Mouse (Mus musculus) 3T3-L1 (cell line): ENCODE measurements at regions not wholly inside any gene's neighbourhood (a gene's known extent, or its start where the extent isn't known, plus 50 kb on each side); places are given as distances from the start of the nearest gene placed in this dataset.

Experiments used
- DNase-seq: peaks from one replicate; pipeline ENCODE4 v3.0.0-alpha.2; 2015; ENCODE audit warnings: low read depth, low spot score

DNA sequence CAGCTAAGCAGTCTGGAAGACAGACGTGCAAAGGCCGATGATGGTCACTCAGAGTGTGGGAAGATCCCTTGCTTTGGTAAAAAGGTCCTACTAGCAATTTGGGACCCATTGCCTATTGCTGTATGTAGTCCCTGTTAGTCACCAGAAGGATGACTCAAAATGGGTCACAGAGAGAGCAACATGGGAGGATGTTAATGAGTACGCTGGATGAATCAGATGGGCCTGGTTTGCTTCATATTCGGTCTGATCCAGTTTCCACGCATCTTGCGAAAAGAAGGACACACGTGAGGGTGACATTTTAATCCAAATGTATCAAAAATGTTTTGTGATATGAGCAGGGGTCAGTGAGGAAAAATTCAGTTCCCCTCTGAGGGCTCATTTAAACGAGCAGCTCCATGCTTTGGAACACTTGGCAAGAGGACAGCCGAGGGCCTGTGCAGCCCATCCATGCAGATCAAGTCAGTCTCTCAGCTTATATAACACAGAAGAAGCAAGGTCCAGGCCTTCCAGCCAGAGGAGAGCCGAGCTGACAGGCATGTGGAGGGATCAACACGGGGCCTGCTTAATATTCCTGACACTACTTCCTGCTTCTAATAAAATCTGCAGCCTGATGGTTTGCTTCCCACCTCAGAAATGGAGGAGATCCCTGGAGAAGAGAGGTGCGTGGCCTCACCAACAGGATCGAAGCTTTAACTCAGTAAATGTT lies 579.2 kb upstream of the Gm26657 start:
- peak; percentile 56 for DNase-seq

DNA sequence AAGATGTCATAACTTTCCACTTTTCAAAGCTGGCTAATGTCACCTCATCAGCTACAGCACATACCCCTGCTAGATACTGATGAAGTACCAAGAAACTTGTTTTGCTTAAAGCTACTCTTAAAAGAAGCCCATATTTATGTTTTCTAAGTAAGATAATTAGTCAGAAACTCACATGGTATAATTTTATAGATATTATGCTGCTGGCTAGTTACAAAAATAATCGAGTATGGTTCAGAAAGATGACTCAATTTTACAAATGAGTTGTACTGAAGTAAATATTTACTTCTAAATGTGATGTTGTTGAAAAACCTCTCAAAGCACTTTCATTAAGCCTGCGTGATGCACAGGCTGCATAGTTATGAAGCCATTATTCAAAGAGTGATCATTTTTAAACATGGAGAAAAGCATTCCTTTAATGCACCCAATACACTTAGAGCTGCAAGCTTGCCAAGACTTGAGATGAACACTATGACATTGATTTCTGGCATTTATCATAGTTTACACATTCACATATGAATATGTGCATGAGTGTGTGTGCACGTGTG lies 582.3 kb upstream of the Gm26657 start:
- DNase-seq: no peak

DNA sequence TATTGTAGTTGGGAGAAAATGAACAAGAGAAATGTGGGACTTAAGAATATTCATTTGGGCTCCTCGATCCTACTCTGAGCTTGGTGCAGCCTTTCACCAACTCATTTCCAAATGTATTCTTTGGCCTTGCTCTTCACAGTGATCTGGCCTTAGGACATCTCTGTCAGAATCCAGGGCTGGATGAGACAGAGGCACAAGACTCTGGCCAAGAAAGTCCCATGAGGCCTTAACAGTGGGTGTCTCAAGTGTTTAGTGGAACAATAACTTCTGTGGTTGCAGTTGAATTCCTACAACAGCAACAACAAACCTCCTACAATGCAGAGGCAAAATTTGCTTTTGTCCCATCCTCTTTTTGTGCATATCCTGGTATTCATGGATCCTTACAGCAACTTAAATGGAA lies 589.2 kb upstream of the Gm26657 start:
- DNase-seq: peak; percentile 9

DNA sequence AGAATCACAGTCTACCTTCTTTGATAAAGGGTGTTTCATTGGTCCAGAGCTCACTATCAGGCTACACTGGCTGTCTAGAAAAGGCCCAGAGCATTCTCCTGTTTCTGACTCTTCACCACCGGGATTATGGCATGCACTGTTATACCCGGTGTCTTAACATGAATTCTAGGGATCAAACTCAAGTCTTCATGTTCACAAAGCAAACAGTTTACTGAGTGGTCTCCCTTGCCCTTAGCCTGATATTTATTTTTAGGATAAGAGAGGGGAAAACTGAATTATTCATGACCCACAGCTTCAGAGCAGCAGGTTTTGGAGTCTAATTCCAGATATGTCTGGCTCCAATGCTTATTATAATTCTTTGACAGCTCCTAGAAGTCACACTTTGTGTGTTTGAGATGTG lies 596.0 kb upstream of the Gm26657 start:
- no peak for DNase-seq

DNA sequence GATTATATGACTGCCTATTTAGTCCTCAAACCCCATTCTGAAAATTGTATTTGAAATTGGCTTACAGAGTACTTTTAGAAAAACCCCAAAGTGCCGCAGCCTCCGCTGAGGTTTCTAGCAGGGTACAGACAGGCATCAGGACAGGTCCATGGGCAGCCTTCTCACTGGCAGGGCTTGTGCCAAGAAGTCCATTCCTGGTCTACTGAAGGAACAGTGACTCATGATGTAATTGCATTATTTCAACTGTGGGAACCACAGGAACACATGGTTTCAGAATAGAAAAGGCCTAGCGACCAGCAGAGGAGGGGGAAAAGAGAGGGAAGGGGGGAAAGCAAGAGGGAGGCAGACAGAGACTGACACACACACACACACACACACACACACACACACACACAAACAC lies 603.0 kb upstream of the Gm26657 start:
- DNase-seq: peak; percentile 61

DNA sequence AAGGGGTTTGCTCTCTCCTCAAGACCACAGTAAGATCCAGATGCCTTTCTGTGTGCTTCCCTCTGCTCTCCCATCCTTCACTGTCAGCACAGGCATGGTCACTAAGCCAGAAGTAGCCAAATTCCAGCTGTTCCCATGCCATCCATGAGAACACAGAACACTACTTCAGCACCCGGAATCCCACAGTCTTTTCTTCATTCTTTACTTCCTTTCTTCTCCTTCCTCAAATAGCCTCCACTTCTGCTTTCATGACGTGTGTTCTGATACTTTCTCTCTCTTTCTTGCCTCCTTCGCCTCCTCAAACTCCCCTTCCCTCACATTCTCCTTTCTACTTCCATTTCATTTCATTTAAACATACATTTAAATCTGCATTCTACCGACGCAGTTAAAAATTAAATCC lies 602.1 kb upstream of the Klf4 start:
- no peak for DNase-seq

DNA sequence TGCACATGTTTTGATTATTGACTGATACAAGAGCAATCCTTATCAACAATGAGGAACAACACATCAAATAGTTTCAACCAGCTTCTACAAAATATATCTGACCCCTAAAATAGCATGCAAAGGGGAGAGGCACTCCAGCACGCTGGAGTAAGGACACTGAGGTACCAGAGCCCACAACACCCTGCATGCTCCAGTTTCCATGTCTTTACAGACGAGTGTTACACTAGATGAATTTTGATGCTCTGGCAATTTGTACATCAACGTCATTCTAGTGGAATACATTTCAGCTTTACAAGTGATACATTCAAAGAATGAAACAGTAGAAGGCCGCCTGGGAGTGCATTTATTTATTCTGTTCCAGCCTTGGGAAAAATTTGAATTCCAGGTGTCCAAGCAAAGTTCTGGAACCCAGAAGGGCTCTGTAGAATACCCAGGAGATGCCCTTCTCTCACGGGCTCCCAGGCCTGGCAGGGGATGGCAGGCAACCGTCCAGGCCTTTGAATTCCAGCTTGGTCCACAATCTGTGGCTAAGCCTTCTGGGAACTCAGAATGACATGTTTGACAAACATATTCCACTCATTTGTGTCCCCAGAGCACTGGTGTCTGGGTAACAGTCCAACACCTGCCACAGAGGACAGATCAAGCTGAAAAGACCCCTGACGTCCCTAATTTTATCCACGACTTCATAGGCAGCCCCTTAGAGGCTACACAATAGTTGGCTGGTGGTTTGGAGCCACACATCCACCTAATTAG lies 595.6 kb upstream of the Klf4 start:
- no peak for DNase-seq

DNA sequence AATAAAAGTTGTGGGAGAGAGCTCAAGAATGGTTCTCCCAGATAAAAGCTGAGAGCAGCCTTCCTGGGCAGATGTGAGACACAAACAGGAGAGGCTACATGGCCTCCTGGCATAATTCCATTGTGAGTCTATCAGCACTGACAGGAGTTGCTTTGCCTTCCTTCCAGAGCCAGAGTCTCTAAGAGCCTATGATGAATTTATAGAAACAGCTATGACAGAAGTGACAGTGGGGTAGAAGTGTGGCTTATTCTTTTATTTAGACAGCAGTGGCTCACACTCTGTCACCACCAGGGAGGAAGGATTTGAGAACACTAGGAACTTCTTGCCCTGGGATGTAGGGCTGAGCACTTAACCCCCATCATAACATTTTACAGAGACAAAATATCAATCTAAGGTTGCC lies 592.2 kb upstream of the Klf4 start:
- no peak for DNase-seq

DNA sequence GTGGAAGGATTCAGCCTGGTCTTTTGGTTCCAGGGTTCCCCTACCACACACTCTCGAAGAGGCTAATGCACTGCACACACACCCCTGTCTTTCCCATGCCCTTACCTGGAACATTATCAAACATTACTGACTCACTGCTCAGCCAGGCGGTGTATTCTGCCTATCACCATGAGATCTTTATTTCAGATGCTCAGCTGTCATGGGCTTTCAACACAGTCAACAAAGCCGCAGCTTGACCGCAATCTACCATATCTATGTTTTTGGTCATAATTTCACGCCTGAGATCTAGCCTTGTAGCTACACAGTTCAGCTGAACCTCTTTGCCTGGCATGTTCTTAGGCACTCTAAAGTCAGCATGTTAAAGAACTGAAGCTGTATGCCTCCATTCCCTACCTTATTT lies 589.9 kb upstream of the Klf4 start:
- DNase-seq: peak; percentile 3

DNA sequence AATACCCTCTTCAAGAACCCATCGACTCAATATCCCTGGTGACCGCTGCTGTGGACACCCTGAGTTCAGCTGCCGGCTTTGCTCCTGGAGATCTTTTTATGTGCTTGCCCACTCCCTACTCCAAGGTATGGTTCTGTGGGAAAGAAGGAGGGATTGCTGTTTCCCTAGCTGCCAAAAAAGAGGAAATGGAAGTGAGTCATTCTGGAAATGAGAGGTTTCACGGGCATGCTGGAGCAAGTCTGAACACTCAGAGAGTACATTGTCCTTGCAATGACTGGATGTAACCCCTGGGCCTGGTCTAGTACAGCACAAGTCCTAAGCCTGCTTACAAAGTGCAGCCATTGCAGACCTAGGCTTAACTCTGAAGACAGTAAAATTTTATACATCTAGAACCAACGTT lies 589.4 kb upstream of the Klf4 start:
- peak; percentile 6 for DNase-seq

DNA sequence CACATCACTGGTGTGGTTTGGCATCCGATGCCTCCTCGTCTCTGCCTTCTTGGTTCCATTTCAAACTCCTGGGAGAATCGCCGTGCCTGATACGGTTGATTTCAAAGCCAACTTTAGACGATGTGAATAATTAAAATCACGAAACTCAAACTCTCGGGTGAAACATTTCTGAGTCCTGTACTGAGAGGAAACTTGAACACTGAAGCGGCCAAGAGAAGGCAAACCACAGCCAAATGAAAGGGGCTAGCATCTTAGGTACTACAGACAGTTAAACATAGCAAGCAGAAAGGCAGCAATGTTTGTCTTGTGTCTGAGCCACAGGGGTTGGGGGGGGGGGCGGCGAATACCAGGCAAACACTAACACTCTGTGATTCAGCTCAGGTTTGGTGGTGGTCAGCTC lies 588.1 kb upstream of the Klf4 start:
- DNase-seq: no peak

DNA sequence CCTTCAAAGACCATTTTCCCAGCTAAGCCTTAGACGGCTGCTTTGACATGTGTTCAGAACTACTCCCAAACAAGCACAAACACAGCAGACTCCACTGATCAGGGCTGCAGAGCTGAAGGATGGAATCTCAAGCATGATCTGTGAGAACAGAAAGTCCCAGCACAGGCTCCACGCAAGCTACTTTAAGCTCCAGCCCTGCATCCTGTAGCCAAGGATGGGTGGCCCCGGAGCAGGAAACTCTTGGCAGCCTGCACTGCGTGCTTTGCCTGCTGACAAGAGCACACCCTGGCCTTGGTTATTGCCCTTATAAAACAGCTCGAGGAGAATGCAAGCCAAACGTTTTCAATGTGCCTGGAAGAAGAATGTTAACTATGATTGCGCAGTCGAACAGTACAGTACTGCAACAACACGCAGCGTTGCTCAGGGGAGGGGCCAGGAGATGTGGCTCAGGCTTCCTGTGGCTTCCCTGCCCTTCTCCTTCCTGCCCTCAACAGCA lies 581.5 kb upstream of the Klf4 start:
- peak; percentile 84 for DNase-seq

DNA sequence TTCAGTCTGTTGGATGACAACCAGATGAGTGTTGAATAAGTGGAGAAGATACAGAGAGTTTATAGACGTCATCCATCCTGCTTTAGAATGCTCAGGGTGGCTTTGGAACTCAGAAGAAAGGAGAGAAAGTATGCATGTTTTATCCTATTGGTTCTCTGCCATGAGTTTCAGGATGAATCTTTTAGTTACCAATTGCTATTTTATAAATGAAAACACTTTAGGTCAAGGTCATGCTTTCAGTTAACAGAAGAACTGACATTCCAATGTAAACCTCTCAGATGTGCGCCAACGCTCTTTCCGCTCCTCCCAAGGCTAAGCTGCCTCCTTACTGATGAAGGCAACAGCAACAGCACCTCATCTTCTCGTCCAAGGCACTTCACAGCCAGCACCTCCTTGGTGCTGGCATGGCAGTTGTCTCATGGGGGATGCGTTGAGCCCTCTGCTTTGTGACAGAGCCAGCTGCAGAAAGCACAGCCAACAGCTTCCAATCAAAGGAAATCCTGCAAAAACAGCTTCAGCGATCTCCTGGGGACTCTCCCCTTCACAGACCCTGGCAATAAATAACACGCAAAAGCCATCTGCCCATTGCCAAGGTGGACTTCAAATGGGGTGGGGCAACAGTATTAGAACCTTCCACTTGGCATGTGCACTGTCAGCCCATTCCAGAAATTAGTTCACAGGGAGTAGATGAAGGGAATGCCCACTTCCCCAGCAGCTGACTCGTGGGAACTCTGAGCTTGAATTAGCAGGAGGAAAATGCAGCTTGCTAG lies 580.9 kb upstream of the Klf4 start:
- DNase-seq: no peak

DNA sequence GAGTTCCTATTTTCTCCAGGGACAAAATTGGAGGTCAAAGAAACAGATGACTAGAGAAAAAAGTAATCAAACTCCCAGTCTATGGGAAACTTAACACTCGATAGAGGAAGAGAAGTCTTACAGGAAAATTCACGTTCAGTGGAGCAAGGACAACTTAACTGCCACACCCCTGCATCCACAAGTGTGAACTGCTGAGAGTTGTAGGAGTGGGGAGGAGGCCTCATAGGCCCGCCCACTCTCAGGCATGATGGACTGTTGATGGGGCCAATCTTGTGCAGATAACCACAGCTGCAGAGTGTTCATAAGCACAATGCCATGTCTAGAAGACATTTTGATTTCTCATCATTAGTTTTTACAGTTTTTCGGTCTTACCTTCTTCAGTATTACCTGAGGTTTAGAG lies 574.7 kb upstream of the Klf4 start:
- no peak for DNase-seq

DNA sequence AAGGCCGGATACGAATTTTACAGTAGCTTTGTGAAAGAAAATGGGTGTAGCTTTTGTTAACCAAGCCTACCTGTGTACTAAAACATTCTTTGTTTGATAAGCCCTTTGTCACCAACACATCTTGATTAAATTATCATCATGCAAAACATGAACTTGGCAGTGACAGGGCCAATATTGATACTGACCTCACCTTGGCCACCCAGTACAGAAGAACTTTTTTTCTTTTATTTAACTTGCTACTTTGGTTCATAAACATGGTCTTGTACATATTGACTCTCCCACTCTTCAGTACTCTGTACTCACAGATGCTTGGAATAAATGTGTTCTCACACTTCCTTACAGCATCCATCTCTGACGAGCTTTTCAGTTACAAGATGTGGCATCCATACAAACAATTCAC lies 570.0 kb upstream of the Klf4 start:
- no peak for DNase-seq

DNA sequence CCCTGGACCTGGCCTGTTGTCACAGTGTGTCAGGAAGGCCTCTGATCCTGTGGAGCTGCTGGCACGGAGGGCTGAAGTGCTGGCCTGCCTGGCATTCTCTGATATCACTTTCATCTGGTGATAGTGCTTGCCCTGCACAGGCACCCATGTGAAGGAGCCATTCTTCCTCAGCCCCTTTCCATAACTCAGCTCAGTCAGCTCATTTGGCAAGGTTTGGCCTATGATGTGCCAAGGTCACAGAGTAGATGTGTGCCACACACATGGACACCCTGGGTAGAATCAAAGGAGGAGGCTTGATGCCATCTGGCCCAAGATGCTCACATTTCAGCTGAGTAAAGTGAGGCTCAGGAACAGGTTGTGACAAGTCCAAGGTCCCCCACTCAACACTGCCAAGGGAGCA lies 558.5 kb upstream of the Klf4 start:
- no peak for DNase-seq

DNA sequence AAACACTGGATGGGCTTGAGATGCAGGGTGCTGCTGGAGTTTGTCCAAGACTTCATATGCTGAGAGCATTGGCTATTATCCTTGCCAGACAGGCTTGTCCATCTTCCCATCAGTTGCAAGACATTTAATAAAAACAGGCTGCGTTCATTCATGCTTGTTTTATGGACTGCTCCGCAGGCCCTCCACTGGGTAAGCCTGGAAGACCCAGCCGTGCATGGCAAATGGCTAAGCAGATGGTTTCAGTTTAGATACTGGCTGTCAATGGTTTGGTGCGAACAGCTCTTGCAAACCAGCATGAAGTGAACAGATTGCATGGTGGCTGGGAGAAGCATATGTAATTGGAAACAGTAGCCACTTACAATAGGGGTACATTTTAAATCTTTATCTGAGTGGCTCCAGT lies 556.4 kb upstream of the Klf4 start:
- no peak for DNase-seq

DNA sequence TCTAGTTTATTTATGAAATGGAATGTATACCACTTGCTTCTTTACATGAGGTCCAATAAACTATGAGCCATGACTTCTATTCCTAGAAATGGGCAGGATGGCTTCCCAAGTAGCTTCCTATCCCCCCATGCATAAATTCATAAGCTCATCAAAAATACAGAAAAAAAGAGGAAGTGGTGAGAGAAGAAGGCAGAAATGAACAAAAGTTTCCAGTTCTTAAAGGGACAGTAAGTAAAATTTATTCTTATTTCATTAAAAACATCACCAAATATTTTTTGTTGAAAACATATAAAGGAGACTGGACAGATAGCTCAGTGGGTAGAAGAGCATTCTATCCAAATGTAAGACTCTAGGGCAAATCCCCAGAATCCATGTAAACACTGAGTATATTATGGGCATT lies 554.0 kb upstream of the Klf4 start:
- no peak for DNase-seq

DNA sequence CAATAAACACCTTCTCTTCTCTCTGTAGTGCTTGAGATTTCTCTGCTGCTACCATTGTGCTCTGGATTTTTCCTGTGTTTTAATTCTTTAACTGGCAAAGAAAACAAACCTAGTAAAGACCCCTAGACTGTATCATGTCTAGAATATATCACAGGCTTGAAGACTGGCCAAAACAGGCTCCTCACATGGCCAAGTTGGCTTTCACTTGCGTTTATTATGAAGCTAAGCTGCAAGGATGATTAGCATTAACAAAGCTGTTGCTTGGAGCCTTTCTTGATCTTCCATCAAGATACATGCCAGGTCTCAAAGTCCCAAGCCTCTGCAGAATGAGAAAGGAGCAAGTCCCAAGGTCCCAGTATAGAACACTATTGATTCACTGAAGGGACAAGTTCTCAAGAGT lies 551.9 kb upstream of the Klf4 start:
- DNase-seq: no peak

DNA sequence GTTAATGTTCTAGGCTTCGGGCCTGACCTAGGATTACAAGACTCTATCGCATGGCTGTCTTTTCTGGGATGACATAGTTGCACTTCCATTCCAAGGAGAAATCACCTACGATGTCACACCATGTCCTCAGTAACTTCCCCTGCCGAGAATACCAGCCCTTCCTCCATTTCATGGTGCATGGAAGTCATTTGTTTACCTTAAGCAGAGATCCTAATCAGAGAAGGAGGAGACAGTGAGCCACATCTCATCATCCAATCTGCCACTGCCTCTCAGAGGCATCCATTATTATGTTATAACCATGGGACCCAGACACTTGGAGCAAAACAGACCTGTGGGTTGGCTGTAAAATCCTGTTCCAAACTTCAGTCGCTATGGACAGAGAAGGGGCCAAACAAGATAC lies 550.1 kb upstream of the Klf4 start:
- DNase-seq: no peak

DNA sequence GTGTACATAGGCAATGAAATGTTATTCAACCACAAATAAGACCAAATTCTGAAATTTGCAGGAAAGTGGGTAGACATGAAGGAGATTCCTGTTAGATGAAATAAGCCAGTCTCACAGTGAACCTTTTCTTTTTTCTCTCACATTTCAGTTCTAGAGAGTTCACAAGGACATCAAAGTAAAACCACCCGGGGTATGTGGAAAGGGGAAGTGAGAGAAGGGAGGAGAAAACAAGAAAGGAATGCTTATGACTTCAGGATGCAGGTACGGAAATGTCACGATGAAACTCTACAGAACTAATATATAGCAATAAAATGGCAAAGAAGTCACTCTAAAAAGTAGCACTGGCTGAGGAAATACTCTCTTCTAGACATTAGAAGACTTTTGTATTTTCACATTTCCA lies 548.7 kb upstream of the Klf4 start:
- DNase-seq: no peak

DNA sequence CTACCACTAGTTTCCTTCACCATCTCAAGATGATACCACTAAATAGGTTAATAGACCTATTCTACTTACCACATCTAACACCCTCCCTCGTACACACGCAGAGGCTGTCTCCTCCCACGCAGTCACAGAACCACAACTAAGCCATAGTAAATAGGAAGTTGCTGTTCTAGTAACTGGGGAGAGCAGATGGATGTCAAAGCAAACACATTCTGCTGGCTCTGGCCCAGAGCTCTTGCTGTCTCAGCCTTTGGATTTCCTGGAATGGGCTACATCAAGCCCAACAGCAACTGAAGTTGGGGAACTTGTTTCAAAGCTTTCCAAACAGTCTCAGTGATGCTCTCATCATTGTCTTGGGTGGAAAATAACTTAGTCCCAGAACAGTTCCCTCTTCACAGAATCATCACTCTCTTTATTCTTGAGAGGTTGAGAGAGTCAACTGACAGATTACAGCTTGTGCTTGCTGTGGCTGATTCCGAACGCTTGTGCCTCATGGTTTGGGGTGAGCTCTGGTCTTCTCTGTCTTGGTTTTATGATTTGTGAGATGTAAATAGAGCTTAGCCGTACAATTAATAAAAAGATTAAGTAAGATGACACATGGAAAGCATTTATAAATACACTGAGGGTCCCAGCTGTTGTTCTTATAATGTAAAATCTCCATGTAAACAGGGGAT lies 538.5 kb upstream of the Klf4 start:
- peak; percentile 46 for DNase-seq
